Mouse (Mus musculus): ENCODE data around the gene Napsa.

DNA sequence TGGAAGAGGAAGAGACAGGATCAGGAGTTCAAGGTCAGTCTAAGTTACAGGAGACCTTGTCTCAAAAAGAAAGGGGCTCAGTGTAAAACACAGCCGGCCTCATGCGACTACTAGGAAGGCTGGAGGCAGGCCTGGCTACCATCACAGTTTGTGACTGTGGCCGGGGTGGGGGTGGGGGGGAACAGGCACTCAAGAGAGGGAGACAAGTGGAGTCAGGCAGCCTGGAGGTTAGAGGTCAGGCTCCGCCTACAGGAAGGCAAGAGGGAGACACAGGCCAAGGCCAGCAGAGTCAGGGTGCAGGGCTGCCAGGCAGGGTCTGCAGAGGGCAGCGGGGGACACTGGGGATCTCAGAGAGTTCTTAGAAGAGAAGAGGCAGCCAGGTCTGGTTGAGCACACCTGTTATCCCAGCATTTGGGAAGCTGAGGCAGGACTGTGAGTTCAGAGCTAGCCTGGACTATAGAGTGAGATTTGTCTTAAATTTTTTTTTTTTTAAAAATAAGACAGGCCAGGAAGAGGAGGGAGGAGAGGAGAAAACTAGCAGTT lies 24.9 kb downstream of the Napsa start:
- TF ChIP-seq CTCF (IDR thresholded peaks at IDR 0.05; ENCODE audit: control insufficient read depth, insufficient read depth, insufficient read length) (no peak), MAX (IDR thresholded peaks at IDR 0.05) (no peak), USF1 (IDR thresholded peaks at IDR 0.05; ENCODE audit: low read depth) (no peak), CEBPB (IDR thresholded peaks at IDR 0.05; ENCODE audit: low read depth) (no peak), MYOD1 (IDR thresholded peaks at IDR 0.05; ENCODE audit: control insufficient read depth, insufficient read length, low read depth) (no peak), MYOG (IDR thresholded peaks at IDR 0.05; ENCODE audit: control insufficient read depth, extremely low read depth, insufficient read length) (no peak)
